Mouse (Mus musculus): ENCODE data around the gene Osgin1.
A peak's percentile ranks its signal among the peaks of the same experiment; 100 is the strongest.

Osgin1 gene

GRCm38 (mm10) chr8:119446211-119446989 lies 12.5 kb downstream of the Osgin1 start, which contains the start of gene Necab2:
Necab2 (plus strand) TSS chr8:119446719.
- DNase-seq (ENCODE audit: low spot score), result peak; percentile 85

- no peak for DNase-seq (ENCODE audit: low spot score)
These were observed 13.3 kb downstream of the Osgin1 start for GRCm38 (mm10) chr8:119446990-119447780.

GRCm38 (mm10) chr8:119447781-119448170 lies 13.9 kb downstream of the Osgin1 start:
- no peak for DNase-seq (ENCODE audit: low spot score)

- DNase-seq (ENCODE audit: low spot score), result no peak
These were observed 15.7 kb downstream of the Osgin1 start for GRCm38 (mm10) chr8:119449627-119450026.

- DNase-seq (ENCODE audit: low spot score), result no peak
These were observed 17.2 kb downstream of the Osgin1 start for GRCm38 (mm10) chr8:119451131-119451530.

GRCm38 (mm10) chr8:119452919-119453318 lies 19.0 kb downstream of the Osgin1 start:
- no peak for DNase-seq (ENCODE audit: low spot score)

- no peak for DNase-seq (ENCODE audit: low spot score)
These were observed 22.1 kb downstream of the Osgin1 start for GRCm38 (mm10) chr8:119456045-119456444.

GRCm38 (mm10) chr8:119459724-119460123 lies 25.8 kb downstream of the Osgin1 start:
- peak; percentile 40 for DNase-seq (ENCODE audit: low spot score)

- DNase-seq (ENCODE audit: low spot score), result no peak
These were observed 27.4 kb downstream of the Osgin1 start for GRCm38 (mm10) chr8:119461356-119461755.

GRCm38 (mm10) chr8:119463709-119464108 lies 29.8 kb downstream of the Osgin1 start:
- no peak for DNase-seq (ENCODE audit: low spot score)

GRCm38 (mm10) chr8:119466105-119466504 lies 32.2 kb downstream of the Osgin1 start:
- DNase-seq (ENCODE audit: low spot score), result peak; percentile 48

GRCm38 (mm10) chr8:119466794-119467193 lies 32.9 kb downstream of the Osgin1 start:
- DNase-seq (ENCODE audit: low spot score), result no peak

- DNase-seq (ENCODE audit: low spot score), result no peak
These were observed 34.2 kb downstream of the Osgin1 start for GRCm38 (mm10) chr8:119468091-119468490.

GRCm38 (mm10) chr8:119478684-119479083 lies 44.8 kb downstream of the Osgin1 start:
- no peak for DNase-seq (ENCODE audit: low spot score)

- DNase-seq (ENCODE audit: low spot score), result no peak
These were observed 50.4 kb downstream of the Osgin1 start for GRCm38 (mm10) chr8:119484145-119484896.

- no peak for DNase-seq (ENCODE audit: low spot score)
These were observed 53.2 kb downstream of the Osgin1 start for GRCm38 (mm10) chr8:119487093-119487492.
